Mouse (Mus musculus) small intestine, adult 2 months (tissue): ENCODE measurements around the gene Espn.

ENCODE experiments used
- CTCF ChIP-seq: fragments of 200-500 bp; IDR thresholded peaks from 2 replicates; pipeline ENCODE4 v1.5.1; 2012; ENCODE audit warnings: low read depth, mild to moderate bottlenecking, control low read depth, inconsistent platforms, low read length, moderate library complexity, mixed read lengths; ENCODE audit not compliant: insufficient replicate concordance, insufficient read length; ENCODE audit errors: extremely low read depth
- POLR2A ChIP-seq: fragments of 200-500 bp; IDR thresholded peaks from 2 replicates; pipeline ENCODE4 v1.6.1; 2012; ENCODE audit warnings: low read depth, mild to moderate bottlenecking, control low read depth, inconsistent platforms, low read length, moderate library complexity

- no peak for TF ChIP-seq POLR2A
- TF ChIP-seq CTCF = no peak
Measured at GRCm38 (mm10) chr4:152129395-152129930, 22.7 kb downstream of the Espn start.
